Mouse (Mus musculus) intestine, postnatal 0 days (tissue): Measurements from ENCODE around the gene Lrfn1. TPM values are rescaled to one million over a fixed set of nuclear protein-coding genes. Genes with fewer than 3 reads are reported as not detected.

Experiments
- ATAC-seq: fragments of 200-750 bp; cut with Nextera tagmentation; 2 replicates; pipeline ENCODE4 v1.8.0; 2017; ENCODE audit warnings: mild to moderate bottlenecking, moderate TSS enrichment, moderate library complexity
- H3K27ac ChIP-seq: fragments of 300-500 bp; sonication (generic); 2 replicates; pipeline ENCODE4 v1.5.1; 2014; ENCODE audit warnings: mild to moderate bottlenecking, low read depth, low read length, moderate library complexity
- H3K27me3 ChIP-seq: fragments of 300-500 bp; sonication (generic); replicated peaks from 2 replicates; pipeline ENCODE4 v1.6.1; 2014; ENCODE audit warnings: low read length, mixed read lengths; ENCODE audit not compliant: control insufficient read depth, insufficient read depth
- H3K36me3 ChIP-seq: fragments of 300-500 bp; sonication (generic); 2 replicates; pipeline ENCODE4 v1.6.1; 2014; ENCODE audit warnings: mild to moderate bottlenecking, moderate library complexity; ENCODE audit not compliant: control insufficient read depth, insufficient read depth
- H3K4me1 ChIP-seq: fragments of 300-500 bp; sonication (generic); replicated peaks from 2 replicates; pipeline ENCODE4 v1.6.1; 2014; ENCODE audit warnings: antibody characterized with exemption, low read length, mixed read lengths; ENCODE audit not compliant: control insufficient read depth, insufficient read depth
- H3K4me2 ChIP-seq: fragments of 300-500 bp; sonication (generic); replicated peaks from 2 replicates; pipeline ENCODE4 v1.6.1; 2014; ENCODE audit warnings: low read depth, mild to moderate bottlenecking, moderate library complexity
- H3K4me3 ChIP-seq: fragments of 300-500 bp; sonication (generic); 2 replicates; pipeline ENCODE4 v1.5.1; 2014; ENCODE audit warnings: low read depth, low read length
- H3K9ac ChIP-seq: fragments of 300-500 bp; sonication (generic); 2 replicates; pipeline ENCODE4 v1.6.1; 2014; ENCODE audit warnings: mild to moderate bottlenecking, low read depth, low read length
- H3K9me3 ChIP-seq: fragments of 300-500 bp; sonication (generic); 2 replicates; pipeline ENCODE4 v1.6.1; 2016; ENCODE audit warnings: mixed run types; ENCODE audit not compliant: control insufficient read depth
- CTCF ChIP-seq: sonication (generic); IDR thresholded peaks from 2 replicates; pipeline ENCODE4 v1.5.1; 2016; ENCODE audit warnings: low read depth, mild to moderate bottlenecking, control low read depth, antibody characterized with exemption, moderate library complexity
- WGBS: fragments of 180-500 bp; shearing (Covaris S2); extraction: QIAGEN DNeasy Blood & Tissue Kit; methylation state at CpG from one replicate; pipeline ENCODE4 v1.1.7; 2014; 5-methylcytosine and 5-hydroxymethylcytosine counted together
- polyA plus RNA-seq: library from polyadenylated mRNA; unstranded; fragments of >200 nt; fragmentation: Nextera tagmentation; extraction: Ambion mirVana; gene quantifications from 2 replicates; pipeline ENCODE4 v1.2.1, GENCODE M21; 2015

Lrfn1 gene
- polyA plus RNA-seq, 1 experiment from 2014 or later, result 0.82 TPM

- Histone ChIP-seq H3K27me3 (no peaks in the 10 kb centered on the region), H3K9ac (no peak overlapping the region), H3K9me3 (no peaks in the 10 kb centered on the region), H3K4me3 (no peak overlapping the region), H3K36me3 (peaks cover 7% of the 10 kb centered on the region; the same call in 1 of the 2 replicates), H3K27ac (no peak overlapping the region), H3K4me1 (no peaks in the 10 kb centered on the region), H3K4me2 (no peak overlapping the region)
- TF ChIP-seq CTCF, result no peak
- no peak for ATAC-seq
- WGBS, result 89% methylated on average over 5 of the region's 5 CpGs
These were observed 8.6 kb downstream of the Lrfn1 start for GRCm38 (mm10) chr7:28460361-28460760.

- H3K9me3 ChIP-seq, result no peaks in the 10 kb centered on the region
- 0 out of 2 replicates have a peak, but pooled peaks cover 8% of the 10 kb centered on the region for H3K27me3 ChIP-seq
- WGBS, result 96% methylated on average over 2 of the region's 2 CpGs
- no peaks in the 10 kb centered on the region for H3K4me1 ChIP-seq
- H3K36me3 ChIP-seq, result peaks cover 7% of the 10 kb centered on the region; the same call in 1 of the 2 replicates
- TF ChIP-seq CTCF, result no peak
- no peak overlapping the region for H3K4me2 ChIP-seq
- no peak overlapping the region for H3K27ac ChIP-seq
- H3K4me3 ChIP-seq, result no peak overlapping the region
- no peak for ATAC-seq
- H3K9ac ChIP-seq, result no peak overlapping the region
These were observed 11.0 kb downstream of the Lrfn1 start for GRCm38 (mm10) chr7:28462769-28463168.

- Histone ChIP-seq H3K9me3 (no peaks in the 10 kb centered on the region), H3K9ac (no peak overlapping the region), H3K4me2 (no peak overlapping the region), H3K27me3 (0 out of 2 replicates have a peak, but pooled peaks cover 8% of the 10 kb centered on the region), H3K27ac (no peak overlapping the region), H3K36me3 (peaks cover 5% of the 10 kb centered on the region; the same call in 1 of the 2 replicates), H3K4me3 (no peak overlapping the region), H3K4me1 (no peaks in the 10 kb centered on the region)
- no peak for TF ChIP-seq CTCF
- 63% methylated on average over 10 of the region's 10 CpGs for WGBS
- no peak for ATAC-seq
These were observed 12.8 kb downstream of the Lrfn1 start for GRCm38 (mm10) chr7:28464416-28465212.

- Histone ChIP-seq H3K4me2 (peak overlapping the region; percentile 89), H3K4me1 (no peaks in the 10 kb centered on the region), H3K27ac (no peak overlapping the region), H3K27me3 (0 out of 2 replicates have a peak, but pooled peaks cover 8% of the 10 kb centered on the region), H3K4me3 (peak overlapping the region; percentile 49), H3K9me3 (no peaks in the 10 kb centered on the region), H3K36me3 (no peaks in the 10 kb centered on the region), H3K9ac (peak overlapping the region; percentile 37)
- no peak for ATAC-seq
- TF ChIP-seq CTCF, result no peak; the same call in 1 of the 2 replicates
- WGBS, result 44% methylated on average over 40 of the region's 40 CpGs
These were observed 15.0 kb downstream of the Lrfn1 start for GRCm38 (mm10) chr7:28466721-28467212.

GRCm38 (mm10) chr7:28467213-28467751 is 15.5 kb downstream of the Lrfn1 start:
- H3K36me3 ChIP-seq, result no peaks in the 10 kb centered on the region
- H3K27ac ChIP-seq, result no peak overlapping the region
- H3K9me3 ChIP-seq, result no peaks in the 10 kb centered on the region
- peak; percentile 33 for TF ChIP-seq CTCF
- 0 out of 2 replicates have a peak, but pooled peaks cover 8% of the 10 kb centered on the region for H3K27me3 ChIP-seq
- ATAC-seq, result peak; percentile 52; the same call in 1 of the 2 replicates
- no peaks in the 10 kb centered on the region for H3K4me1 ChIP-seq
- peak overlapping the region; percentile 89 for H3K4me2 ChIP-seq
- 2% methylated on average over 61 of the region's 63 CpGs for WGBS
- peak overlapping the region; percentile 37 for H3K9ac ChIP-seq
- H3K4me3 ChIP-seq, result peak overlapping the region; percentile 49

DNA sequence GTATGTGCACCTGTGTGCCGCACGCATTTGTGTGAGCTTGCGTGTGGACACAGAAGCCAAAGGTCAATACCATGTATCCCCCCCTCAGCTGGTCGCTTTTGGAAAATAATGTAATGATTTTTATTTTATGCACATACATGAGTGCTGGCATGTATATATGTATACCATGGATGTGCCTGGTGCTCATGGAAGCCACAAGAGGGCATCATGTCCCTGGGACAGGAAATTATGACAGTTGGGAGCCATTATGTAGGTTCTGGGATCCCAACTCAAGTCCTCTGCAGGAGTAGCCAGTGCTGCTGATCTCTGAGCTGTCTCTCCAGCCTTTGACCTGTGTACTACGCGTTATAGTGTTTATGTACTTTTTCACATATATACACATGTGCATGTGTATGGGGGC is 24.4 kb downstream of the Lrfn1 start:
- H3K27me3 ChIP-seq, result no peaks in the 10 kb centered on the region
- ATAC-seq, result no peak
- WGBS, result 90% methylated on average over 6 of the region's 6 CpGs
- no peak overlapping the region for H3K4me2 ChIP-seq
- H3K9me3 ChIP-seq, result no peaks in the 10 kb centered on the region
- no peak overlapping the region for H3K9ac ChIP-seq
- H3K4me1 ChIP-seq, result 0 out of 2 replicates have a peak, but pooled peaks cover 3% of the 10 kb centered on the region
- H3K4me3 ChIP-seq, result no peak overlapping the region
- no peaks in the 10 kb centered on the region for H3K36me3 ChIP-seq
- H3K27ac ChIP-seq, result no peak overlapping the region
- peak; percentile 52 for TF ChIP-seq CTCF
